Mouse (Mus musculus) lung, adult 2 months (tissue): Measurements from ENCODE around the gene Brpf1. TPM values are rescaled to one million over a fixed set of nuclear protein-coding genes. Genes with fewer than 3 reads are reported as not detected.
"Not testable (repeated sequence)": the region's sequence is repeated elsewhere in the genome, so short reads cannot be mapped to it uniquely, and the experiment has no call there.

ENCODE experiments used
- DNase-seq: peaks from one replicate; pipeline ENCODE4 v3.0.0; 2022
- H3K4me1 ChIP-seq: fragments of 200-500 bp; 2 replicates; pipeline ENCODE4 v1.6.1; 2011; ENCODE audit warnings: low read length; ENCODE audit not compliant: control insufficient read depth, insufficient read depth
- H3K4me3 ChIP-seq: fragments of 200-500 bp; replicated peaks from 2 replicates; pipeline ENCODE3; 2011; ENCODE audit warnings: low read depth, mild to moderate bottlenecking, control low read depth, low read length; ENCODE audit errors: extremely low read depth
- CTCF ChIP-seq: fragments of 200-500 bp; IDR thresholded peaks from 2 replicates; pipeline ENCODE4 v1.5.1; 2011; ENCODE audit warnings: mild to moderate bottlenecking, low read length, control low read depth; ENCODE audit not compliant: insufficient read depth
- POLR2A ChIP-seq: fragments of 200-500 bp; IDR thresholded peaks from 2 replicates; pipeline ENCODE4 v1.6.1; 2011; ENCODE audit warnings: low read depth, mild to moderate bottlenecking, control low read depth, low read length, borderline replicate concordance; ENCODE audit errors: extremely low read depth
- WGBS: fragments of 180-500 bp; shearing (Covaris S2); methylation state at CpG from one replicate; pipeline ENCODE4 v1.1.7; 2018; 5-methylcytosine and 5-hydroxymethylcytosine counted together
- polyA plus RNA-seq: library from polyadenylated mRNA; depleted of rRNA; stranded (reverse); fragments of >200 nt; gene quantifications from 2 replicates; pipeline ENCODE4 v1.2.3, GENCODE M21; 2012

Brpf1 gene
- polyA plus RNA-seq, 1 experiment = 21.3 TPM

GRCm38 (mm10) chr6:113331721-113332120 lies 24.8 kb downstream of the Brpf1 start:
- WGBS = 89% methylated on average over 11 of the region's 11 CpGs
- TF ChIP-seq CTCF = no peak
- no peak for TF ChIP-seq POLR2A
- DNase-seq = no peak

DNA sequence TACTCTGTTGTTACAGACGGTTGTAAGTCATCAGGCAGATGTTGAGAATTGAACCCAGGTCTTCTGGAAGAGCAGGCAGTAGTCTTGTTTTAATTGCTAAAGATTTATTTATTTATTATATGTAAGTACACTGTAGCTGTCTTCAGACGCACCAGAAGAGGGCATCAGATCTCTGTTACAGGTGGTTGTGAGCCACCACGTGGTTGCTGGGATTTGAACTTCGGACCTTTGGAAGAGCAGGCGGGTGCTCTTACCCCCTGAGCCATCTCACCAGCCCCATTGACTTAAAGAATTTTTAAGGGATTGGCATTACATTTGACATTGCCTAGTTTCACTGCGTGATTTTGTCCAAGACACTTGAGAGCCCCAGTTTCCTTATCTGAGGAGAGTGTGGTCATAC lies 25.8 kb downstream of the Brpf1 start:
- not testable (repeated sequence) for DNase-seq, H3K4me3 ChIP-seq, H3K4me1 ChIP-seq
- 46% methylated on average over 6 of the region's 6 CpGs for WGBS

More at GRCm38 (mm10) chr6:113331721-113332120, 24.8 kb downstream of the Brpf1 start:
- peaks cover 3% of the 10 kb centered on the region for H3K4me1 ChIP-seq
- no peak overlapping the region for H3K4me3 ChIP-seq

DNA sequence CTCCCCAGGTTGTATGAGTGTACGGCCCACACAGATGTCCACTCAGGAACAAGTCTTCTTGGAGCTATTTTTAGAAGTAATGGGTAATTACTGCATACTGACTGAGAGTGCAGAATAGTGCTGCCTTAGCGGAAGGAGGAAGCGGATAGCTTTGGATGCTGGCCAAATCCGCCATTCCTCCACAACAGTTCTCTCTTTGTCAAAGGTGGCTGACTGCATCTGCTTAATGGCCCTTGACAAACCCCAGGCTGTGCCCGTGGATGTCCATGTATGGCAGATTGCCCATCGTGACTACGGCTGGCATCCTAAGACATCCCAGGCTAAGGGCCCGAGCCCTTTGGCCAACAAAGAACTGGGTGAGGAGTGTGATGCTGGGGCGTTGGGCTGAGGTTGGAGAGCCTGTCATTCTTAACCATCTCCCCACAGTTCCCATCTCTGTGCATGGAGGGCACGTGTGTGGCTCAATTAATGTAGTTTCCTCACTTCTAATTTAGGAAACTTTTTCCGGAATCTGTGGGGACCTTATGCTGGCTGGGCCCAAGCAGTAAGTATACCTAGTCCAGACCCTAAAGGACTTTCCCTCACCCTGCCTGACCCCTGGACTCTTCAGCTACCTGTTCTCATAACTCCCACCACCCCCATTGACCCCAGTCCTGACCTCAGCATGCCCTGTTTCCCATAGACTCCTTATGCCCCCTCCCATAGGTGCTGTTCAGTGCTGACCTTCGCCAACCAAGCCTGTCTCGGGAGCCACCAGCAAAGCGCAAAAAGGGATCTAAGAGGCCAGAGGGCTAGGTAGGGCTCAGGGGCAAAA lies 26.4 kb downstream of the Brpf1 start:
- DNase-seq = peak; percentile 37
- no peak overlapping the region for H3K4me3 ChIP-seq
- WGBS = 46% methylated on average over 14 of the region's 14 CpGs
- TF ChIP-seq CTCF (no peak), POLR2A (no peak)
- H3K4me1 ChIP-seq = peaks cover 3% of the 10 kb centered on the region

DNA sequence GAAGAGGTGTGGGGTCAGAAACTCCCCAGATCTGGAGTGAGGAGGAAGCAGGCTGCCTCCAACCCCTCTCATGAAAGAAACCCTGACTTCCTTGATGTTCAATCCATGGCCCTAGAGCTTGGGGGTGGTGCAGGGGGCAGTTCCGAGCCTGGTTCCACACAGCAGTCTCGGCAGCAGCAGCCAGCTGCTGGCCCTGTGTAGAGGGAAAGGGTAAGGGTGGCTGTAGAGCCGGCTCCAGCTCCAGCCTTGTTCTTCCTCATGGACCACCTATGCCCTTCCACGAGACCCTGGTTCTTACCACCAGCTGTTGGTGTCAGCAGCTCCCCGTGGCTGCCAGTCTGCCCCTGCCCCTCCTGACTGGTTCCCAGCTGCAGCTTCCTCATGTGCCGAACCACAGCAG lies 27.3 kb downstream of the Brpf1 start:
- WGBS = 69% methylated on average over 6 of the region's 6 CpGs
- TF ChIP-seq CTCF (no peak), POLR2A (no peak)
- no peak for DNase-seq
- peaks cover 3% of the 10 kb centered on the region for H3K4me1 ChIP-seq
- H3K4me3 ChIP-seq = no peak overlapping the region

DNA sequence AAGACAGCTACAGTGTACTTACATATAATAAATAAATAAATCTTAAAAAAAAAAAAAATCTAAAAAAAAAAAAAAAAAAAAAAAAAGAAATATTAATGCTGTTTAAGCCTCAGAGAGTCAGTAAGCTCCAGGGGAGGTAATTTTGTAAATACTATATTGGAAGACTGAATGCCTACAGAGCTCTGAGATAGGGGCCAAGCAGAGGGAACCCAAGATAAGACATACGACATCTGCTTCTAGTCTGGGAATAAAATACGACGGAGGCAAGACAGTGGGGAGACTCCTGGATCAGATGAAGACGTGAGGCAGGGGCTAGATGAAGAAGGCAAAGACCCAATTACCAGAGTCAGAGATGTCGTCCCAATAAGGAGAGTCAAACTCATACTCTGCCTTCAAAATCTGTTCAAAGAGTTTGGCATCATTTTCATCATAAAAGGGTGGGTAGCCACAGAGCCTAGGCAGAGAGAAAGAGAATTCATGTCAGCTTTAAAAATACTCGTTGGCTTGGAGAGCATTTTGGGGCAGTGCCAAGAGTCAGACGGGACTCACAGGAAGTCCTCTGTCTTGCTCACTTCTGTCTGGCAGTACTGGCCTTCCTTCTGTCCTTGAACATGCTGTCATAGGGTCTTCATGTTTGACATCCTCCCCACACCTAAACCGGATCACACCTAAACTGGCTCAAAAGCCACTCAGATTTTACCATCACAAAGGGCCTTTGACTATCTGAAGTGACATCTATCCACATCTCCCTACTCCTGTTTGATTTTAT lies 30.1 kb downstream of the Brpf1 start:
- Histone ChIP-seq H3K4me3 (no peak overlapping the region), H3K4me1 (peaks cover 6% of the 10 kb centered on the region)
- no peak for DNase-seq
- TF ChIP-seq CTCF (no peak), POLR2A (no peak)
- WGBS = 38% methylated on average over 8 of the region's 8 CpGs

- 69% methylated on average over 6 of the region's 6 CpGs for WGBS
- H3K4me3 ChIP-seq = no peak overlapping the region
- no peak for TF ChIP-seq CTCF
- DNase-seq = no peak
- H3K4me1 ChIP-seq = peaks cover 14% of the 10 kb centered on the region
Measured at GRCm38 (mm10) chr6:113341574-113341973, 34.6 kb downstream of the Brpf1 start.

- TF ChIP-seq POLR2A (no peak), CTCF (no peak)
- peaks cover 14% of the 10 kb centered on the region for H3K4me1 ChIP-seq
- no peak for DNase-seq
- H3K4me3 ChIP-seq = no peak overlapping the region
- 28% methylated on average over 4 of the region's 7 CpGs for WGBS
Measured at GRCm38 (mm10) chr6:113342297-113342696, 35.4 kb downstream of the Brpf1 start.

- H3K4me1 ChIP-seq = peaks cover 14% of the 10 kb centered on the region
- 7% methylated on average over 32 of the region's 32 CpGs for WGBS
- peak within 1 kb of the TSS; percentile 77 for H3K4me3 ChIP-seq
- no peak for TF ChIP-seq CTCF
- TF ChIP-seq POLR2A = peak; percentile 77
- peak; percentile 82 for DNase-seq
Measured at GRCm38 (mm10) chr6:113343177-113344092, 36.5 kb downstream of the Brpf1 start, which contains the start of gene Camk1. Gene Camk1, minus strand, starts transcription at chr6:113343984.

- no peak for TF ChIP-seq CTCF
- WGBS = 16% methylated on average over 2 of the region's 2 CpGs
- peak; percentile 82 for DNase-seq
- Histone ChIP-seq H3K4me3 (no peak overlapping the region), H3K4me1 (peaks cover 14% of the 10 kb centered on the region)
Measured at GRCm38 (mm10) chr6:113344321-113344720, 37.4 kb downstream of the Brpf1 start.
